Mouse (Mus musculus) MEL (cell line): ENCODE results near the gene Mvb12a. TPM values are rescaled to one million over a fixed set of nuclear protein-coding genes. Genes with fewer than 3 reads are reported as not detected.

Source experiments
- DNase-seq: peaks from one replicate; pipeline ENCODE4 v3.0.0; 2011; ENCODE audit warnings: low read depth, low spot score
- H3K27ac ChIP-seq: 2 replicates; pipeline ENCODE4 v1.5.1; 2012; ENCODE audit warnings: low read depth, mild to moderate bottlenecking, control low read depth, low read length, moderate library complexity; ENCODE audit not compliant: control insufficient read depth
- H3K27me3 ChIP-seq, 2 experiments: fragments of 150-350 bp in 1 of 2; sonication (generic) in 1 of 2; 2 replicates each; pipeline ENCODE4 v1.6.1; 2012; ENCODE audit warnings: low read length in 2 of 2, mild to moderate bottlenecking in 2 of 2, improper control_type of control experiment in 1 of 2, moderate library complexity in 1 of 2; ENCODE audit not compliant: insufficient read depth in 2 of 2, control insufficient read depth in 1 of 2
- H3K36me3 ChIP-seq, 2 experiments: 2 replicates each; pipeline ENCODE4 v1.6.1; 2012 to 2014; ENCODE audit warnings: low read length in 2 of 2, improper control_type of control experiment in 1 of 2, inconsistent platforms in 1 of 2, mild to moderate bottlenecking in 1 of 2; ENCODE audit not compliant: insufficient read depth in 2 of 2, control insufficient read depth in 1 of 2
- H3K4me1 ChIP-seq, 2 experiments: fragments of 150-350 bp in 1 of 2; sonication (generic) in 1 of 2; 2 replicates each; pipeline ENCODE4 v1.6.1; 2012; ENCODE audit warnings: low read length in 2 of 2, improper control_type of control experiment in 1 of 2, mild to moderate bottlenecking in 1 of 2; ENCODE audit not compliant: insufficient read depth in 2 of 2, control insufficient read depth in 1 of 2
- H3K4me3 ChIP-seq, 2 experiments: fragments of 150-350 bp in 1 of 2; sonication (generic) in 1 of 2; 2 replicates each; pipeline ENCODE4 v1.5.1; 2012; ENCODE audit warnings: low read depth in 2 of 2, low read length in 2 of 2, mild to moderate bottlenecking in 2 of 2, moderate library complexity in 2 of 2, control low read depth in 1 of 2, improper control_type of control experiment in 1 of 2; ENCODE audit not compliant: control insufficient read depth in 1 of 2, insufficient read depth in 1 of 2
- H3K79me2 ChIP-seq: 2 replicates; pipeline ENCODE4 v1.6.1; 2012; ENCODE audit warnings: mild to moderate bottlenecking, low read length, moderate library complexity; ENCODE audit not compliant: control insufficient read depth, poor library complexity, insufficient read depth
- H3K9ac ChIP-seq: 2 replicates; pipeline ENCODE4 v1.6.1; 2012; ENCODE audit warnings: low read depth, mild to moderate bottlenecking, control low read depth, low read length, moderate library complexity; ENCODE audit not compliant: control insufficient read depth, poor library complexity, severe bottlenecking
- H3K9me3 ChIP-seq: fragments of 150-350 bp; sonication (generic); replicated peaks from 2 replicates; pipeline ENCODE4 v1.6.1; 2012; ENCODE audit warnings: mild to moderate bottlenecking, low read length, improper control_type of control experiment, moderate library complexity; ENCODE audit not compliant: insufficient read depth
- ELF1 ChIP-seq: IDR thresholded peaks from 2 replicates; pipeline ENCODE4 v1.6.1; 2014; ENCODE audit warnings: low read depth, mild to moderate bottlenecking, inconsistent platforms, low read length, improper control_type of control experiment, moderate library complexity
- EP300 ChIP-seq, 2 experiments: IDR thresholded peaks; 2 replicates each; pipeline ENCODE4 v1.6.1; 2011; ENCODE audit warnings: improper control_type of control experiment in 2 of 2, low read length in 2 of 2, low read depth in 1 of 2, mild to moderate bottlenecking in 1 of 2
- ETS1 ChIP-seq: IDR thresholded peaks from 2 replicates; pipeline ENCODE4 v1.6.1; 2012; ENCODE audit warnings: low read depth, mild to moderate bottlenecking, inconsistent platforms, low read length, improper control_type of control experiment, moderate library complexity
- GATA1 ChIP-seq: IDR thresholded peaks from 2 replicates; pipeline ENCODE4 v1.6.1; 2011; ENCODE audit warnings: low read depth, low read length, improper control_type of control experiment
- JUND ChIP-seq: IDR thresholded peaks from 2 replicates; pipeline ENCODE4 v1.6.1; 2011; ENCODE audit warnings: low read depth, mild to moderate bottlenecking, improper control_type of control experiment, low read length
- MAFK ChIP-seq: IDR thresholded peaks from 2 replicates; pipeline ENCODE4 v1.6.1; 2011; ENCODE audit warnings: low read depth, mild to moderate bottlenecking, low read length, improper control_type of control experiment, borderline replicate concordance
- MEF2A ChIP-seq: IDR thresholded peaks from 2 replicates; pipeline ENCODE4 v1.6.1; 2014; ENCODE audit warnings: low read depth, mild to moderate bottlenecking, inconsistent platforms, low read length, improper control_type of control experiment; ENCODE audit not compliant: poor library complexity, insufficient replicate concordance, severe bottlenecking; ENCODE audit errors: extremely low read depth
- MXI1 ChIP-seq: IDR thresholded peaks from 2 replicates; pipeline ENCODE4 v1.6.1; 2011; ENCODE audit warnings: mild to moderate bottlenecking, low read depth, low read length, improper control_type of control experiment
- TAL1 ChIP-seq: IDR thresholded peaks from 2 replicates; pipeline ENCODE4 v1.6.1; 2012; ENCODE audit warnings: mild to moderate bottlenecking, inconsistent platforms, low read length, moderate library complexity, mixed read lengths
- TBP ChIP-seq: IDR thresholded peaks from 2 replicates; pipeline ENCODE4 v1.8.0; 2011; ENCODE audit warnings: low read depth, low read length, improper control_type of control experiment
- TCF12 ChIP-seq: IDR thresholded peaks from 2 replicates; pipeline ENCODE4 v1.6.1; 2014; ENCODE audit warnings: low read depth, mild to moderate bottlenecking, inconsistent platforms, low read length, improper control_type of control experiment, moderate library complexity
- ZNF384 ChIP-seq: IDR thresholded peaks from 2 replicates; pipeline ENCODE4 v1.6.1; 2012; ENCODE audit warnings: low read depth, mild to moderate bottlenecking, inconsistent platforms, low read length, improper control_type of control experiment
- polyA plus RNA-seq, 2 experiments: library from polyadenylated mRNA; stranded (reverse) in 1 of 2; unstranded in 1 of 2; fragments of >175 nt in 1 of 2; fragments of >200 nt in 1 of 2; gene quantifications; 2 replicates each; pipeline versions ENCODE4 v1.2.1 to v1.2.4; 2012; ENCODE audit warnings: low replicate concordance in 2 of 2, low read depth in 1 of 2; ENCODE audit not compliant: insufficient read length in 2 of 2, insufficient read depth in 1 of 2, missing spikeins in 1 of 2
- total RNA-seq: library from RNA; depleted of rRNA; stranded (reverse); fragments of 300-350 nt; gene quantifications from 2 replicates; pipeline ENCODE4 v1.2.3, GENCODE M21; 2012

The Mvb12a gene
- total and polyA plus RNA-seq, 3 experiments: 46.5 to 67.3 TPM; not detected in 1

- H3K4me3 ChIP-seq: no peak overlapping the region
- no peak overlapping the region for H3K9ac ChIP-seq
- H3K27ac ChIP-seq: peak overlapping the region; percentile 38
- H3K36me3 ChIP-seq: peaks cover 0 to 11% of the 10 kb centered on the region in 2 experiments; a peak in 2 of 4 replicates
- DNase-seq: no peak
- no peak for TF ChIP-seq TAL1
- TF ChIP-seq ELF1: no peak
- peak; percentile 90; the same call in 1 of the 2 replicates for TF ChIP-seq JUND
- no peak for TF ChIP-seq MAFK
- H3K27me3 ChIP-seq: no peaks in the 10 kb centered on the region
- H3K4me1 ChIP-seq: peaks cover 5 to 27% of the 10 kb centered on the region in 2 experiments
- H3K79me2 ChIP-seq: no peaks in the 10 kb centered on the region
- H3K9me3 ChIP-seq: no peaks in the 10 kb centered on the region
These were observed 11.3 kb downstream of the Mvb12a start for GRCm38 (mm10) chr8:71554001-71554400.

DNA sequence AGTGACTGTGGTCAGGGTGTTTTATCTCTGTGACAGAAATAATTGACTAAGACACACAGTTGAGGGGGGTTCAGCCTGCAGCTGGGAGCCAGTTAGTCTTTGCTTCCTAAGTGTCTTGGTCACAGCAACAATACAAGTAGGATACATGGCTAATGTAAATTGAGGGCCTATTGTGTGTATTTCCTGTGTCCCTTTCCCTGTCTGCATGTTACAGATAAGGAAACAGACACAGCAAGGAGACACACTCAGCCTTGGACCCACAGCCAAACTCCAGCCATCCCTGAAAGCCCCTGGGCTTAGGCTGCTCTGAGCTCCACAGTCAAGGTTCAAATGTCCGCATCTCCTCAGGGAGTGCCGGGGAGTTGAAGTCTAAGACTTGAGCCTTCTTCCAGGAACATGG, 11.9 kb downstream of the Mvb12a start:
- Histone ChIP-seq H3K36me3 (peaks cover 0 to 11% of the 10 kb centered on the region in 2 experiments; a peak in 2 of 4 replicates), H3K9me3 (no peaks in the 10 kb centered on the region), H3K4me3 (no peak overlapping the region), H3K27ac (peak overlapping the region; percentile 38), H3K9ac (no peak overlapping the region), H3K4me1 (peaks cover 6 to 29% of the 10 kb centered on the region in 2 experiments), H3K27me3 (no peaks in the 10 kb centered on the region), H3K79me2 (no peaks in the 10 kb centered on the region)
- TF ChIP-seq ETS1 (0 out of 2 replicates have a peak, but pooled peaks have one; percentile 7), EP300 (IDR thresholded peaks at IDR 0.05; ENCODE audit: low read depth in 1 of 2, low read length in 2 of 2) (0 out of 4 replicates have a peak, but pooled peaks of 1 of the 2 experiments have one; percentile 13), MXI1 (0 out of 2 replicates have a peak, but pooled peaks have one; percentile 10), TBP (no peak), TAL1 (peak; percentile 82), GATA1 (peak; percentile 21; the same call in 1 of the 2 replicates), MEF2A (no peak), TCF12 (0 out of 2 replicates have a peak, but pooled peaks have one; percentile 6), ZNF384 (no peak)
- DNase-seq: peak; percentile 46
